Mouse (Mus musculus) heart, postnatal 10 days (tissue): ENCODE data around the gene Tbc1d24. TPM values are rescaled to one million over a fixed set of nuclear protein-coding genes. Genes with fewer than 3 reads are reported as not detected.
A peak's percentile ranks its signal among the peaks of the same experiment; 100 is the strongest.

Source experiments
- DNase-seq, 2 experiments: peaks; one replicate each; pipeline ENCODE4 v3.0.0; 2021
- intact Hi-C: fragments of 180-260 bp; cut with DNase I; formaldehyde crosslinking; loops from one replicate; pipeline ENCODE4 v1.15.1; 2025
- total RNA-seq, 2 experiments: library from RNA; stranded (reverse); gene quantifications; 2 replicates each; pipeline ENCODE4 v1.2.3; 2021

Tbc1d24 gene
- total RNA-seq, result 10 to 100 TPM in 1 of 2 experiments, 1 to 10 TPM in 1; 8.4 to 11.0 TPM

DNA sequence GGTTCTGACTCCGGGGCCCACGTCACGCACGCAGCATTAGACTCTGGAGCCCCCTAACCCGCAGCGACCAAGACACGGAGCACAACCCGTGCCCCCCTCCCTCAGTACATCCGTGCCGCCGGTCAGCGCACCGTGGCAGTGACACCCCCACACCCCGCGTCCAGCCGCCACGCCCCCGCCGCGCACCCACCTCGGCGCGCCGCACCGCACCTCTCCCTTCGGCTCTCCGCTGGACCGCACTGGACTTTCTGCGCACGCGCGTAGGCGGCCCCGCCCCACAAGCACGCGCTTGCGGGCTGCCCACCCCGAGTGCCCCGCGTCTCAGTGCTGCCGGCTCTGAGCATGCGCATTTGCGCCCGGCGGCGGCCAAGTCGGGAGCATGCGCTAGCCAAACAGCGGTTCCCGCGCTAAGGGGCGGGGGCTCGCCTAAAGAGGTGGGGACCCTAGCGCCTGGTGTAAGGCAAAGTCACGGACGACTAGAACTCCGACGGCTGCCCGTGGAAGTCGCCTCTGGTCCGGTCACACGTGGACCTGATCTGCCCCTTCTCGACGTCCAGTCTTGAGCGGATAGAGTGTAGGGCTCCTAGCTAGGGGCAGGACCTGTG, at the start of gene Tbc1d24:
TSS of gene Tbc1d24 (minus strand) at position 279 of the 605 bp plus-strand sequence.
- DNase-seq, result peak; percentile 93 to 95
- intact Hi-C loops, result no loop called here

DNA sequence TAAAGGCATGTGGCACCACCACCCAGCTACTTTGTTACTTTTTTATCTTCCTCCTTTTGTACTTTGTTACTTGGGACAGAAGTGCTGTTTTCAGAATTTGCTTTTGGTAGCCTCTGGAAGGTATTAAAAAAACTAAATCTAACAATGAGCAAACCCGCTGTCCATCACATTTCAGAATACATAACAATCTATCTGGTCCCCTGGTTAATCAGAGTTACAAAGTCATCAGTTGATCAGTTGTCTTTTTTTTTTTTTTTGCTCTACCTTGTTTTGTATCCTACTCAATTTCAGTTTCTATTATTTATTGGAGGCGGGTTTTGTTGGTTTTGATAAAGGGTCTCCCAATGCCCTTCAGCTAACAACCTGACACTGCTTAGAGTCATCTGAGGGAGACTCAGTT, 47.0 kb upstream of the Tbc1d24 start:
- no peak for DNase-seq
- intact Hi-C loops, result loop anchor here (5.0 kb wide), 2 partner anchors 80 to 95 kb away; no protein-coding TSS in a partner anchor

DNA sequence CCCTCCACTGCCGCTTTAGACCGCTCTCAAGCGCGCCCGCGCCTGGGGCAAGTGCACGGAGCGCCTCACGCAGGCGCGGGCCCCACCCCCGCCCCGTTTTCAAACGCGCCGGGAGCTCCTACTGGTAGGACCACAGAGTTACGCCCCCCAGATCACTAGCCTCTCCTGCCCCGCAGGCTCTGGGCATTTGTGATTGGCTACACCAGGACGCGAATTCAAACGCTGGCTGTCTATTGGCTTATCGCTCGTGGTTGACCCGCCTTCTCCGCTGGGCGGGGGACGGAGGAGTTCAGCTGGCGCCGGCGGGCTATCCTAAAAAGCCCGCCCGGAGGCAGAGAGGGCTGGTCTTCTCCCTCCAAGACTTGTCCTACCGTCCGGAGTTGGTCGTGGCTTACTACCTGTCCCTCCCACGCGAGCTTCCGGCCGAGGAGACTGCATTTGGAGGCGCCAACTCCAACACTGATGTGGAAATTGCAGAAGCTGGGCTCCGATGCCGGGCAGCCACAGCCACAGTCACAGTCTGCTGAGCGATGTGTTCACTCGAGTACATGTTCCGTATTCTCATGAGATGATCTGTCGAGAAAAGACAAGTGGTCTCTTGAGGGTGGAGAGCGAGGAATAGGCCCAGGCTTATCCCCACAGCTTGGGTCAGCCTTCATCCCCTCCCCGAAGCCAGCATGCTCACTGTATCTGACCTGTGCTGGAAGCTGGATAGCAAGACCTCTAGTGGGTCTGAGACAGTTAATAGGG, 46.1 kb upstream of the Tbc1d24 start, which contains the start of gene Ccnf:
TSS of gene Ccnf (minus strand) at position 165 of the 750 bp plus-strand sequence.
- peak; percentile 98 for DNase-seq
- intact Hi-C loops, result loop anchor here (5.0 kb wide), 2 partner anchors 79 to 96 kb away; no protein-coding TSS in a partner anchor

DNA sequence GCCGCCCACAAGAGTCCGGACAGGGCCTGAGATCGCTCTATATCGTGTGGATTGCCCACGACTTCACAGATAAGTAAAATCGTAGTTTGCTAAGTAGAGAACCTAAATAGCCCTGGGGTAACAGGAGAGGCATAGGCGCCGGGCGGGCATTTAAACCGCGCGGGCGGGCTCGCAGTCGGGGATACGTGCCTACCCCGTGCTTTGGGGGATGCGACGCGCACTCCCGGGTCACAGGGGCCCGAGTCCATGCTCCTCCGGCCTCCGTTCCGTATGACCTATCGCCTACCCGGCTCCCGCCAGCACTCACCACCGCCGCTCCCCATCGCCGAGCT, 45.6 kb upstream of the Tbc1d24 start:
- intact Hi-C loops, result loop anchor here (5.0 kb wide), 2 partner anchors 79 to 96 kb away; no protein-coding TSS in a partner anchor
- DNase-seq, result no peak

DNA sequence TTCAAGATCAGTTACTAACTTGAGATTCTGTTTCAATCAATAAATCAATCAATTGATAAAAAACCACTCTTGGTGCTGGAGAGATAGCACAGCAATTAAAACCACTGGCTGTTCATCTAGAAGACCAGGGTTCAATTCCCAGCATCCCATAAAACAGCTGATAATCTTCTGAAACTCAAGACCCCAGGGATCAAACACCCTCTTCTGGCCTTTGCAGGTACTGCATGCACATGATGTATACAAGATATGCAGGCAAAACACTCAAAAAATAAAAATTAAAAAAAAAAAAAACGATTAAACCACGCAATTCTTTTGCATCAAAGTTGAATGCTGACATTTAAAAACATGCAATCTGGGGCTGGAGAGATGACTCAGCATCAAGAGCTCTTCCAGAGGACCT, 43.3 kb upstream of the Tbc1d24 start:
- intact Hi-C loops, result no loop called here

DNA sequence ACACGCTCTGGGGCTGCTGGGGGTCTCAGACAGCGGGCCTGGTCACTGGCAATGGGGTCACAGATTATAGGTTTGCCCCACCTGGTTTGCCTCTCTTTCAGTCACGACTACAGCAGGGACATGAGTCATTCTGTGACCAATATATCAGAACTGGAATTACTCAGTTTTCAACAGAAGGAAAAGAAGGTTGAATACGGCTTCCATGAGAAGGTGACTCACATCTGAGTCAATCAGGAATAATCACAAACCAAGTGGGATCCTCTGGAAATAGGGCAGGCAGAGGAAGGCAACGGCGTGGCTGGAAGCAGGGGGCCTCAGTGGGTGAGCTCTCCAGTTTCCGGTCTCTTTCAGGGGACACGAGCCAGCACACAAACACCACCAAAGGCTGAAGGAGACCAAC, 38.7 kb upstream of the Tbc1d24 start:
- DNase-seq, result no peak
- intact Hi-C loops, result no loop called here

More for the DNA sequence above, 43.3 kb upstream of the Tbc1d24 start:
- peak in 1 of 2 experiments; percentile 14 for DNase-seq

DNA sequence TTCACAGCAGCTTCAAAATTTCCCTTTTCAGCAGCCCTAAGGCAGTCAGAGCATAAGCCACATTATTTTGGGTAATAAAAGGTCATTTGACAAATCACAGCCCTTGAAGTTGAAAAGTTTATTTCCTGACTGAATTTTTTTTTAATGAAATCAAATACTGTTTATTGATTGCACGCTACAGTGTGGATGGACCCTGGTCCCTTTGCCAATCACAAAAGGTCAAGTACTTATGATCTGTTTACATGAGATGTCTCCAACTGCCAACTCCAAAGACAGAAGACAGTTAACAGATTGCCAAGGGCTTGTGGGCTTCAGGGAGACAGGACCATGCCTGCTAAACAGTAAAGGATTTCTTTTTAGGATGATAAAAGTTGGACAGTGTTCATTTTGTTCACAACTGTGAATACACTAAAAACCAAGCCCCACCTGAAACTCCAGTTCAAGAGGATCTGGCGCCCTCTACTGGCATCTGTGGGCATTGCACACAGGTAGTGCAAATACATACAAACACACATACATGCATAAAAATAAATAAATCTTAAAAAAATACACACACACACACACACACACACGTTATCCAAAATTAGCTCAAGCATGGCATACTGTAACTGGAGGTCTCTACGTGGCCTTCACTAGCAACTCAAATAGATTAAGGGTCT, 38.1 kb upstream of the Tbc1d24 start:
- peak in 1 of 2 experiments; percentile 42 for DNase-seq
- intact Hi-C loops, result no loop called here

DNA sequence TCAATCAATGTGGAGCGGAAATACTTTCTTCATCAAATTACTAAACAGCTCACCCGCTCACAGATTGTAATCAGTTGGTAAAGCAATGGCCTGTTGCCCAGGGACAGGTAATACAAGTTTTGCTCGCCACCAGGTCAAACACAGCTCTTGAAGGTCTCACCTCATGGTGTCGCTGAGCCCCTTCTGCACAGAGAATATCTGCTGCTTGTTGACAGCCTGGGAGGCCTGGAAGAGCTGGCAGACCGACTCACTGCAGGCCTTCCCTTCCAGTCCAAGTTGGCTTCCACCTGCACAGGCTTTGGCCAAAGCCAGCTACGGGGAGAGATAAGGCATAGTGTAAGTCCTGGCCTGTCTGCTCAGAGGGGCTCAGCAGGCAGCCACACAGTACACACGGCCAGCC, 31.6 kb upstream of the Tbc1d24 start:
- intact Hi-C loops, result loop anchor here (5.0 kb wide), 1 partner anchor 150 kb away; no protein-coding TSS in a partner anchor
- peak; percentile 69 to 78 for DNase-seq

DNA sequence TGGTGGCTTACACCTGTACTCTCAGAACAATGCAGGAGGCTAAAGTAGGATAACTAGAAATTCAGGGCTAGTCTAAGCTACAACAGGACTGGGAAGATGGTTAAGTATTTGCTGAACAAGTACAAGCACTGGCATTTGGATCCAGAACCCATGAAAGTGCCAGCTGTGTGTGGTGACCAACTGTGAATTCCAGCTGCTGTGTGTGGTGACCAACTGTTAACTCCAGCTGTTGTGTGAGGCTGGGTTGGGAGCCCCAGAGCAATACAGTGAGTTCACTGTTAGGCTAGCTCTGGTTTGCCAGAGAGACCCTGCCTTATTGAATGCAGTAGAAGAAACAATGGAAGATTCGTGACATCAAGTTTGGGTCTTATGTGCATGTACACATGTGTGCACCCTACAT, 31.1 kb upstream of the Tbc1d24 start:
- DNase-seq, result no peak
- intact Hi-C loops, result loop anchor here (5.0 kb wide), 1 partner anchor 151 kb away; no protein-coding TSS in a partner anchor

DNA sequence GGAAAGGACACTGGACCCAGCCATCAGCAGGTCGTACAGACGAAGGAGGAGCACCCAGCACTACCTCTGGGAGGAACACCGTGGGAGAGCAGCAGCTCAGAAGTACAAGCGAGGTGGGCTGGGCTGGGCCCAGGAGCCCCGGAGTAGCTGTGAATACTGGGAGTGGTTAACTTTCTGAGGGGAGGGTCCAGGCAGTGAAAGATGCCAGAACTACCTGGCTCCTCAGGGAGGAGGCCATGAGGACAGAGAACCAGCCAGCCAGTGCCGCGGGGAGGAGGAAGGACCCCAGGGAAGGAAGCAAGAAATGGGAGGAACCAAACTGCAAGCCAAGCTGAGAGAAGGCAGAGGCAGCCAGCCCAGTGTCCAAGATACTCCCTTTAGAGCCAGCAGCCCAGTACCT, 22.6 kb upstream of the Tbc1d24 start:
- intact Hi-C loops, result no loop called here
- DNase-seq, result no peak

DNA sequence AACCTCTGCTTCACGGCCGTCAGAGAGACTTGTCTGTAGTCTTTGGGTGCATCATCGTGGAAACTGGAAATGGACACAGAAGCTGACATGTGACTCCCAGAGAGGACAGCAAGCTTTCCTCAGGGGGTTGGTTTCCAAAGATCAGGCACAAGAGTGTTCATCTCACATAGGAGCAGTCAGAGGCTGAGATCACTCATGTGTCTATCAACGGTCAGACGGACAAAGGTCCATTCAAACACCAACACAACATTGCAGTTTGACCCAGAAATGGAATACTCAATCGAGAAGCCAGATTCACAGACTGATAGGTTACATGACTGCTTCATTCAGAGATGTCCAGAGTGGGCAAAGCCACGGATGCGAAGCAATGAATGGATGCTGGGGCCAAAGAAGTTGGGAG, 21.4 kb upstream of the Tbc1d24 start:
- intact Hi-C loops, result no loop called here

DNA sequence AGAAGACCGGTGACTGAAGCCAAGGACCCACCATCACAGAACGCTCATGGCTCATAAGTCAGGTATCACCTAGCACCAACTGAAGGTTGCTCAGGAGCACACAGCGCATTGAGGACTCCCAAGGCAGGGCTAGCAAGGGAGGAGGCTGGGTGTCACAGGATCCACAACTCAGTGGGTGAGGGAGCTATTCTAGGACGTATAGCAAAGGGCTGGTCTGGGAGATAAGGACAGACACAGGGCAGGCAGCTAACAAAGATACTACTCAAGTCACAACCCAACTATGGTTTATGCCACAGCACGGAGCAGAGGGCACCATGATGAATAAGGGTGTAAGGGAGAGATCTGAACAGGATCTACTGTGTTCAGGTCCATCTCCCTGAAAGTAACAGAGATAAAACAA, 20.5 kb upstream of the Tbc1d24 start:
- intact Hi-C loops, result no loop called here
- DNase-seq, result no peak

More for the DNA sequence above, 21.4 kb upstream of the Tbc1d24 start:
- no peak for DNase-seq

DNA sequence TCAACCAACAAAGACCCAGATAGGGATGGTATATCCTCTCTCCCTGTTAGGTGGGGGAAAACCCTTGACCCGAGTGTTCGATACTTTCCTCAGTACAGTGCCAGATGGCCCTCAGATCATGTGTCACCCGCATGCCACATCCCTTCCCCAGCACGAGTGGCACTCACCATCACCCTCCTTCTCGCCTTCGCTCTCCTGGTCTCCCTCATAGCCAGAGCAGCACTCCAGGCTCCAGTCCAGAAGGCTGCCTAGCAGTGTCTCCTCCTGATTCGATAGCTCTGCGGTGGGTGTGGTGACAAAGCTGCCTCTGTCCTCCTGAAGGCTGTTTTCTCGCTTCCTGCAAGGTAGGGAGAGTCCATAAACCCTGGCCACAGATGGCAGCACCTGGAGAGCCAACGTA, 19.4 kb upstream of the Tbc1d24 start:
- intact Hi-C loops, result no loop called here
- no peak for DNase-seq

DNA sequence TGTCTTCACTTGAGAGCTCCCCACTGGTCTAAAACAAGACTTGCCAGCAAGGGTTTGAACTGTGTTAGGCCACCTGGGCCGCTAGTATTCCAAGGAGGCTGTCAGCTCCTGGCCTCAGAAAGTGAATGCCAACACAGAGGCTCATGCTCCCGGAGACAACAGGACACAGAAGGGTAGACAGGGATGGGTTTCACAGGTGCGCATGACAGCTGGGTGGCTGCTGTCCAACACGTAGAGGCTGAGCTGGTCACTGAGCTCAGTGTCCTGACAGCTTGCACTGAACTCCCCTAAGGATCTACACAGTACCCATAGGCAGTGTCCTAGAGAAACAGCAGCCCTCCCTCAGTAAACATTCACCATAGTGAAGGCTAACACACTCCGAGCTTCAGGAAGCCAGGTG, 18.2 kb upstream of the Tbc1d24 start:
- intact Hi-C loops, result no loop called here
- DNase-seq, result no peak

DNA sequence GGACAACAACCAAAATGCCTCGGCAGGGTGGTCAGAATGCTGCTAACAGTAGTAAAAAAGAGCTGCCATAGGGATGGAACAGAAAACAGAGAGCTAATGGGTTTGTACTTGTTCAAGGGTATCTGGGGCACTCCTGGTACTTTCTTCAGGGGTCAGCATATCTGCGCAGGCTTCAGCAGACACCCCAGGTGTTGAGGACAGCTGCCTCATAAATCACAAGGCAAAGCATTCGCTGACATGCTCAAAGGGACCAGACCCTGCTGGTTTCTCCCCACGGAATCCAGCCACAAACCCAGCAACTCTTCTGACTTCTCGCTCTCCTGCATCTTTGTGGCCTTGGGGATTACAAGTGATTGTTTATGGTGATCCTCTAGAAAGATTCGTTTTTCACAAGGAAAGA, 17.3 kb upstream of the Tbc1d24 start:
- no peak for DNase-seq
- intact Hi-C loops, result no loop called here

DNA sequence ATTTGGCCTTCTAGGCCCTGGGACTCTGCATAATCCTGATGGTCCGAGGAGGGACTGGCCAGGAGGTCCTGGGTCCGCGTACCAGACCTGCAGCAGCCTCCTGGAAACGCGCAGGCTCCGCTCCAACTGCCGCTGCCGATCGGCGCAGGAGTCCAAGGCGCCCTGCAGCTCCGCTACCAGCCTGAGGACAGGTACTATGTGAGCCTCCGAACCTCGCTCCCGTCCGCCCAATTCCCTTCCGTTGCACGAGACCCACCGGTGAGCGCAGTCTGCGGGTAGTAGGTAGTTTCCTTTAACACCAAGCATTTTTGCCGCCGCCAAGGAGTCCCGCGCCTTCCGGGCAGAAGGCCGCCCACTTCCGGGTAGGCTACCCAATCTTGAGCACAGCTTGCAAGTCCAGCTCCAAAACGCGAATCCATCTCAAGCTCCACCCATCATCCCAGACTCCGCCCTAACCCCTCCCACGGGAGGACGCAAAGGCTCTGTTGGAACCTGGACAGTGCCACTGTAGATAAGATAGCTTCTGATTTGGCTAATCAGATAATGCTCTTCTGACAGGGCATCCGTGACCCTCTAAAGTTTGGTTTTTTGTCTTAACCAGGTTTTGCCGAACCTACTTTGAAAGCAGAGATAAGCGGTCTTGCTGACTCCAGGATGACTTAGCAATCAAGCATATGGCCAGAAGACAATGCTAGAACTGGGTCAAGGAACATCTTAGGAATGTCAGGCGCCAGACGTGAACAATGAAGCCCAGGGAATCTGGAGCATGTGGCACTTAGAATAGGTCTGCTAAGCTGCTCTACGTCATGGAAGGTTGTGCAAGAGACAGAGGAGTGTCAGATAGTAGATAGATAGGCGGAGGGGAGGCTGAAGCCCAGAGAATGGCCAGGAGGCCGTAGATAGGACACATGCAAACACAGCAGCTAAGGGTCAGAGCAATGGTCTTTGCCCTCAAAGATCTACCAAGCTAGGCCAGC, 15.4 kb upstream of the Tbc1d24 start, which contains the start of gene Tedc2:
TSS of gene Tedc2 (minus strand) at position 417 of the 977 bp plus-strand sequence.
- intact Hi-C loops, result no loop called here
- DNase-seq, result peak; percentile 93 to 95

DNA sequence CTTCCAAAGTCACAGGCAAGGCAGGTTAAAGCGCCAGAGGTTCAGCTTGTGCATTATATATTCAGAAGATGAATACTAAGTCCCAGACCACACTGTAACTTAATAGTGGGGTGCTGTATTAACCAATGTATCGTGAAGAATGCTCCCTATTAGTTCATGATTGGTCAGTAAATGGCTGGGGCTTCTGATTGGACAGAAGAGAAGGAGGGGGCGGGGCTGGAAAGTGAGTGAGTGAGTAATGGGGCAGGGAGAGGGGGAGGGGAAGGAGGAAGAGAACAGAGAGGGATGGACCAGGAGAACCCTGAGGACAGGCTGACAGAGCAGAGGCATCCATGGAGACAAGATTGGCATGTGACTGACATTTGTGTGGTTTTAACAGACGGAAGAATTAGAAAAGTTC, 11.5 kb upstream of the Tbc1d24 start:
- intact Hi-C loops, result no loop called here
- DNase-seq, result no peak

DNA sequence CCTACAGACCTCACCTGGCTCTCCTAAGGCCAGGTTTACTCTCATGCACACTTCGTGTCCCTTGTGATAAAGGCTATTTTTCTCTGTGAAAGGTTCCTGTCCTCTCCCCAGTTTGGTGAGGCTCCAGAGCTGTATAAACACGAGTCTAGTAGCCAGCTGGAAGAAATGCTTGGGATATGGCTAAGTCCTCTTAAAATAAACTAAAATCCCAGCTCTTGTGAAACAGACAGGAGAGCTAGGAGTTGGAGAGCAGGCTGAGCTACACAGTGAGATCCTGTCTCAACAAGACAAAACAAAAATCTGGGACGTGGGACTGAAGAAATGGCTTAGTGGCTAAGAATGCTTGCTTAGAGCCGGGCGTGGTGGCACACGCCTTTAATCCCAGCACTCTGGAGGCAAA, 7.8 kb upstream of the Tbc1d24 start:
- DNase-seq, result no peak
- intact Hi-C loops, result no loop called here

DNA sequence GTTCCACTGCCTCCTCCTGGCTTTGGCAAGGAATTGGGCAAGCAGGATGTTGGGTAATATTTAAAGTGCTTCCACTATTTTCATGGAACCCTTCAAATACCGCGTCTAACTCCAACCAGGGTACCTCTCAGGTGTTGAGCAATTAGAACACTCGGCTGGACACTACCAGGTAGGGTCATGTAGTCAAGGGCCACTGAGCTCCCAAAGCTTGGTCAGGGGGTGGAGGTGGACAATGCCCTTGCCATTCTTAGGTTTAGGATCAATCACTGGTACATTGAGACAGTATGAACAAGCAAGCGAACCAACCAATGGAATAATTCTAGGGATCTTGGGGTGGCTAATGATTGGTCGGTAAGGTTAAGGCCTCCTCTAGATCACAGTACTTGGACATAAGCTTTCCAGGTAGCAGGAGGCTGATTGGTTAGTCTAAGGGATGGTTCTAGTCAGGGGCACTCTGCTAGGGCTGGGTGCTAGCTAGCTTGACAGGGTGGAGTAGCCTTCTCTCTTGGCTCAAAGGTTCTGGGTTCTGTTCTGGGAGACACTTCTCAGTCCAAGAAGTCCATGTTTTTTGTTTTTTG, 7.2 kb upstream of the Tbc1d24 start:
- DNase-seq, result no peak
- intact Hi-C loops, result no loop called here
